Comparison of ENCODE assay signal across 17 mouse cellular contexts in the genomic region with DNA sequence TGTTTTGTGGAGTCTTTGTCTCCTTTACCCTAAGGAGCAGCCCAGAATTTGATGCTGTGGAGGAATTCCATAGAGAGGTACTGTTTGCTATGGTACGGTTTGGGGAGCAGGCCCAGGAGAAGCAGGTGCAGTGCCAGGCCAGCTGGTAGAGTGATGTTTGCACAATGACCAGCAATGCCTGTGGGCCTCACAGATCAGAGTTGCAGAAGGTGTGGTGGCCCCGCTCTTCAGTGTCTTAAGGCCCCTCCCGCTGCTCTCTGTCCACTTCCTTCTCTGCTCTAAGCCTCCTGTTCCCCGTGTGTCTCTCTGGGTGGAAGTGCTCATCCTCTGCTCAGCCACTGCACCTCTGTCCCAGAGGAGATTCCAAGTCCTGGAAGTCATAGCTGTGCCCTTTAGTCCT.
DNase-seq lines count a peak whose midpoint lies in the region; ATAC-seq and TF ChIP-seq lines count a peak whose summit lies in the region.
"Had no signal": no experiment of that assay in that cellular context is flagged by ENCODE, and none has a peak within 500 bp of the region (broad histone marks: within the 10 kb centered on the region; RNA-seq: fewer than 3 reads in every experiment).

No protein-coding gene starts in this region.

- no peak overlapping the region for H3ac ChIP-seq in myocyte (ENCODE audit: control insufficient read depth, insufficient read length)

- DNase-seq in liver (no peak), MEL (ENCODE audit: low read depth, low spot score) (no peak)
- DNase-seq in c-Kit-positive CD71-positive TER-119-positive erythroid progenitor cells, embryonic 14.5 days (ENCODE audit: low spot score), result no peak
- no peak for DNase-seq in thymus, postnatal 36 days
- DNase-seq: adrenal gland, adult 8-10 months; gastrocnemius, postnatal 10 days; kidney, adult 11 months; kidney, postnatal 4 days; right cerebral cortex, postnatal 14 days; thymus, adult 2 months had no signal

- H3K9ac ChIP-seq in liver, embryonic 16.5 days (ENCODE audit: low read depth, low read length), result no peak overlapping the region
- H3K9ac ChIP-seq in MEL (ENCODE audit: control insufficient read depth, low read depth, low read length, poor library complexity, severe bottlenecking), result no peak overlapping the region
- H3K9ac ChIP-seq: hindbrain, embryonic 12.5 days; limb, embryonic 13.5 days had no signal

- no peak for TF ChIP-seq POLR2A in MEL (IDR thresholded peaks at IDR 0.05; ENCODE audit: control insufficient read depth in 1 of 2, insufficient read depth in 1 of 2, low read depth in 1 of 2, low read length in 2 of 2, poor library complexity in 1 of 2)
- TF ChIP-seq POLR2A in myocyte (IDR thresholded peaks at IDR 0.05; ENCODE audit: insufficient read length, low read depth), result no peak

- H3K4me1 ChIP-seq in liver, embryonic 16.5 days (ENCODE audit: control insufficient read depth, low read depth, low read length), result peaks cover 9% of the 10 kb centered on the region
- H3K4me1 ChIP-seq in MEL (ENCODE audit: control insufficient read depth in 1 of 2, insufficient read depth in 2 of 2, low read length in 2 of 2), result peaks cover 24 to 26% of the 10 kb centered on the region in 2 experiments

- H3K4me3 ChIP-seq in liver, embryonic 16.5 days (ENCODE audit: low read depth, low read length), result no peak overlapping the region
- H3K4me3 ChIP-seq in MEL (ENCODE audit: control insufficient read depth in 1 of 2, insufficient read depth in 1 of 2, low read depth in 2 of 2, low read length in 2 of 2) (no peak overlapping the region), myocyte (no peak overlapping the region)
- H3K4me3 ChIP-seq: hindbrain, embryonic 12.5 days; limb, embryonic 13.5 days had no signal

- H3K9me3 ChIP-seq in liver, embryonic 16.5 days (replicated peaks; ENCODE audit: control insufficient read depth, low read length), result no peaks in the 10 kb centered on the region
- H3K9me3 ChIP-seq in MEL (replicated peaks; ENCODE audit: insufficient read depth, low read length), result no peaks in the 10 kb centered on the region
- H3K9me3 ChIP-seq: hindbrain, embryonic 12.5 days; limb, embryonic 13.5 days had no signal

- no peak overlapping the region for H3K4me2 ChIP-seq in liver, embryonic 16.5 days (ENCODE audit: low read depth, low read length)
- peak overlapping the region; percentile 75 for H3K4me2 ChIP-seq in myocyte (ENCODE audit: low read depth)
- H3K4me2 ChIP-seq: heart, embryonic 11.5 days; hindbrain, embryonic 12.5 days; limb, embryonic 13.5 days had no signal

- H3K27ac ChIP-seq in liver, embryonic 16.5 days (ENCODE audit: low read length), result 0 out of 2 replicates have a peak overlapping the region, but pooled peaks have one; percentile 5
- H3K27ac ChIP-seq in MEL (ENCODE audit: control insufficient read depth, low read depth, low read length), result peak overlapping the region; percentile 44; the same call in 1 of the 2 replicates
- H3K27ac ChIP-seq: limb, embryonic 13.5 days had no signal

- H3K79me2 ChIP-seq in MEL (ENCODE audit: control insufficient read depth, insufficient read depth, low read length, poor library complexity) (peaks cover 11% of the 10 kb centered on the region), myocyte (ENCODE audit: control insufficient read depth, insufficient read depth) (peaks cover 12% of the 10 kb centered on the region)

- 38% methylated on average over 4 of the region's 4 CpGs for WGBS in liver, embryonic 16.5 days (ENCODE audit: insufficient replicate concordance)

- no peak for TF ChIP-seq RAD21 in MEL (IDR thresholded peaks at IDR 0.05; ENCODE audit: low read depth, low read length)

- no peaks in the 10 kb centered on the region for H3K36me3 ChIP-seq in liver, embryonic 16.5 days (ENCODE audit: control insufficient read depth, insufficient read depth)
- H3K36me3 ChIP-seq in MEL (ENCODE audit: control insufficient read depth in 1 of 2, insufficient read depth in 2 of 2, low read length in 2 of 2), result peaks cover 15 to 33% of the 10 kb centered on the region in 2 experiments
- H3K36me3 ChIP-seq in myocyte (ENCODE audit: control insufficient read depth, insufficient read depth), result no peaks in the 10 kb centered on the region

- no peak for TF ChIP-seq EP300 in MEL (IDR thresholded peaks at IDR 0.05; ENCODE audit: low read depth in 1 of 2, low read length in 2 of 2)

- ATAC-seq in liver, embryonic 16.5 days (ENCODE audit: low read depth), result no peak
- ATAC-seq in granulocyte monocyte progenitor cell, adult 5-6 weeks (replicated peaks; ENCODE audit: poor library complexity, severe bottlenecking), result peak; percentile 70
- ATAC-seq: forebrain, embryonic 14.5 days had no signal

- no peak for TF ChIP-seq CTCF in MEL (IDR thresholded peaks at IDR 0.05 in 2 of 3, conservative IDR thresholded peaks at IDR 0.05 in 1 of 3; ENCODE audit: control insufficient read depth in 1 of 3, insufficient read depth in 1 of 3, low read depth in 2 of 3, low read length in 3 of 3, poor library complexity in 1 of 3, severe bottlenecking in 1 of 3)

- H3K27me3 ChIP-seq in liver, embryonic 16.5 days (ENCODE audit: control insufficient read depth, insufficient read depth, low read depth, low read length), result no peaks in the 10 kb centered on the region
- H3K27me3 ChIP-seq in MEL (ENCODE audit: control insufficient read depth in 1 of 2, insufficient read depth in 2 of 2, low read length in 2 of 2) (no peaks in the 10 kb centered on the region), myocyte (ENCODE audit: control insufficient read depth, insufficient read depth, insufficient read length) (no peaks in the 10 kb centered on the region)
- H3K27me3 ChIP-seq: hindbrain, embryonic 12.5 days; limb, embryonic 13.5 days had no signal

TF ChIP-seq in MEL, 35 proteins besides CTCF, POLR2A, EP300 and RAD21:
- TF ChIP-seq UBTF (IDR thresholded peaks at IDR 0.05; ENCODE audit: borderline replicate concordance, insufficient read depth, low read depth, low read length) (no peak), USF2 (IDR thresholded peaks at IDR 0.05; ENCODE audit: borderline replicate concordance in 1 of 2, insufficient read depth in 1 of 2, low read depth in 1 of 2, low read length in 2 of 2) (no peak), SIN3A (IDR thresholded peaks at IDR 0.05; ENCODE audit: low read length) (no peak), USF1 (IDR thresholded peaks at IDR 0.05; ENCODE audit: low read depth, low read length) (no peak), NRF1 (IDR thresholded peaks at IDR 0.05; ENCODE audit: insufficient read depth, low read depth, low read length, poor library complexity, severe bottlenecking) (no peak), CHD2 (IDR thresholded peaks at IDR 0.05; ENCODE audit: low read length) (no peak), MYC (IDR thresholded peaks at IDR 0.05; ENCODE audit: low read depth, low read length) (no peak), TCF12 (IDR thresholded peaks at IDR 0.05; ENCODE audit: low read depth, low read length) (no peak), E2F4 (IDR thresholded peaks at IDR 0.05; ENCODE audit: borderline replicate concordance, low read depth, low read length) (no peak), BHLHE40 (IDR thresholded peaks at IDR 0.05; ENCODE audit: borderline replicate concordance, low read depth, low read length) (no peak), MEF2A (IDR thresholded peaks at IDR 0.05; ENCODE audit: extremely low read depth, insufficient replicate concordance, low read depth, low read length, poor library complexity, severe bottlenecking) (no peak), MYB (IDR thresholded peaks at IDR 0.05; ENCODE audit: low read depth, low read length) (no peak), POLR2AphosphoS5 (IDR thresholded peaks at IDR 0.05; ENCODE audit: borderline replicate concordance, low read depth, low read length) (no peak), MAX (IDR thresholded peaks at IDR 0.05; ENCODE audit: low read length) (no peak), ELF1 (IDR thresholded peaks at IDR 0.05; ENCODE audit: low read depth, low read length) (no peak), ZC3H11A (IDR thresholded peaks at IDR 0.05; ENCODE audit: low read depth, low read length) (no peak), NELFE (IDR thresholded peaks at IDR 0.05; ENCODE audit: low read depth, low read length) (no peak), KAT2A (conservative IDR thresholded peaks at IDR 0.05; ENCODE audit: low read depth, low read length) (no peak)

TF ChIP-seq in myocyte, 11 proteins besides CTCF, POLR2A, EP300 and RAD21:
- TF ChIP-seq REST (IDR thresholded peaks at IDR 0.05; ENCODE audit: insufficient read depth, insufficient read length), result no peak
- no peak for TF ChIP-seq E2F4 (IDR thresholded peaks at IDR 0.05; ENCODE audit: insufficient read depth)
- TF ChIP-seq MYOG (IDR thresholded peaks at IDR 0.05; ENCODE audit: control insufficient read depth in 1 of 3, insufficient read depth in 1 of 3, insufficient read length in 2 of 3, low read depth in 2 of 3), result peak in 1 of 3 experiments; percentile 34
- no peak for TF ChIP-seq TCF3 (IDR thresholded peaks at IDR 0.05; ENCODE audit: insufficient read length, low read depth)
- no peak for TF ChIP-seq SRF (IDR thresholded peaks at IDR 0.05; ENCODE audit: control insufficient read depth, insufficient read length, low read depth)
- TF ChIP-seq MYOD1 (IDR thresholded peaks at IDR 0.05; ENCODE audit: control insufficient read depth in 1 of 3, insufficient read length in 2 of 3, low read depth in 2 of 3), result peak in 2 of 3 experiments; percentile 13 to 67
- TF ChIP-seq CEBPB (IDR thresholded peaks at IDR 0.05; ENCODE audit: insufficient read depth, poor library complexity, severe bottlenecking), result no peak
- no peak for TF ChIP-seq POLR2AphosphoS2 (IDR thresholded peaks at IDR 0.05; ENCODE audit: insufficient read length, low read depth)
- no peak for TF ChIP-seq MAX (IDR thresholded peaks at IDR 0.05; ENCODE audit: low read depth)
- TF ChIP-seq TCF12 (IDR thresholded peaks at IDR 0.05; ENCODE audit: insufficient read depth, poor library complexity, severe bottlenecking), result no peak
- no peak for TF ChIP-seq USF1 (IDR thresholded peaks at IDR 0.05; ENCODE audit: low read depth)
